Mouse (Mus musculus): ENCODE measurements around the gene Dcaf5.
A peak's percentile ranks its signal among the peaks of the same experiment; 100 is the strongest.

Dcaf5 gene

GRCm38 (mm10) chr12:80406650-80407049 lies 29.8 kb downstream of the Dcaf5 start:
- peak; percentile 33 to 57 for DNase-seq

- no peak for DNase-seq
Measured at GRCm38 (mm10) chr12:80404139-80404538, 32.3 kb downstream of the Dcaf5 start.

DNA sequence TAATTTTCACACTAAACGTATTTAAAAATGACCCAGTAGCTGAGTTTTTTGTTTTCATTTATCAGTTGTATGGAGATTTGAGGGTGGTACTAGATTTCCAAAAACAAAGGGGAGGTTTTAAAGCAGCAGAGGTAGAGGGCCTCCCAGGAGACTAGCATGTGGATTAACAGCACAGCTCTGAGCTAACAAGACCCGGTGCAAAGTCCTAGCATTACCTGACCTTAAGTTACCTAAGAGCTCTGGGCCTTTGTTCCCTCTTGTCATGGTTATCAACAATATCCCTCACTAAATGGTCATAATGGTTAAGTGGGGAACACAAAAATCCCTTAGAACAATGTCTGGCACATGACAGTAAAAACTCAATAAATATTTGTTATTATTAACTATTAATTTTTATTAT lies 37.3 kb downstream of the Dcaf5 start:
- no peak for DNase-seq

GRCm38 (mm10) chr12:80396397-80396796 lies 40.0 kb downstream of the Dcaf5 start:
- no peak for DNase-seq

GRCm38 (mm10) chr12:80395270-80395669 lies 41.1 kb downstream of the Dcaf5 start:
- DNase-seq = no peak

DNA sequence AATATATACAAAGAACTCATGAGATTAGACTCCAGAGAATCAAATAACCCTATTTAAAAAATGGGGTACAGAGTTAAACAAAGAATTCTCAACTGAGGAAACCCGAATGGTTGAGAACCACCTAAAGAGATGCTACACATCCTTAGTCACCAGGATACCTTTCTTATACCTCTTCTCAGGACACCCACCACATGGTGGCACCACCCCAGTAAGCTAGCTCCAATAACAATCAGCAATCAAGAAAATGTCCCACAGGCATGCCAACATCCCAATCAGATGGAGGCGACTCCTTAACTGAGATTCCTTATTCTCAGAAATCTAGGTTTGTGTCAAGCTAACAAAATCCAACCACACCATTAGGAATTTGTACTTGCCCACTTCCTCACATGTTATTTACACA lies 42.4 kb downstream of the Dcaf5 start:
- peak in 1 of 2 experiments; percentile 16 for DNase-seq

GRCm38 (mm10) chr12:80389448-80389847 lies 47.0 kb downstream of the Dcaf5 start:
- peak in 1 of 2 experiments; percentile 23 for DNase-seq

- no peak for DNase-seq
Measured at GRCm38 (mm10) chr12:80387326-80387725, 49.1 kb downstream of the Dcaf5 start.

DNA sequence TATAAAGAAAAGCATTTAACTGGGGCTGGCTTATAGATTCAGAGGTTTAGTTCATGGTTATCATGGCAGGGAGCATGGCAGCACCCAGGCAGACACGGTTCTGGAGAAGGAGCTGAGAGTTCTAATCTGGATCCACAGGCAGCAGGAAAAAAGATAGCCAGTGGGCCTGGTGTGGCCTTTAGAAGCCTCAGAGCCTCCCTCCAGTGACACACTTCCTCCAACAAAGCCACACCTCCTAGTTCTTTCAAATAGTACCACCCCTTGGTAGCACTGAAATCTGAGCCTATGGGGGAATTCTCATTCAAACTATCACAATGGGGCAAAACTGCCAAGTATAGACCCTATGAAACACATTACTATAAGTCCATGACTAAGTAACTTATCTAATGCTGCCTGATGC lies 51.0 kb downstream of the Dcaf5 start:
- no peak for DNase-seq

DNA sequence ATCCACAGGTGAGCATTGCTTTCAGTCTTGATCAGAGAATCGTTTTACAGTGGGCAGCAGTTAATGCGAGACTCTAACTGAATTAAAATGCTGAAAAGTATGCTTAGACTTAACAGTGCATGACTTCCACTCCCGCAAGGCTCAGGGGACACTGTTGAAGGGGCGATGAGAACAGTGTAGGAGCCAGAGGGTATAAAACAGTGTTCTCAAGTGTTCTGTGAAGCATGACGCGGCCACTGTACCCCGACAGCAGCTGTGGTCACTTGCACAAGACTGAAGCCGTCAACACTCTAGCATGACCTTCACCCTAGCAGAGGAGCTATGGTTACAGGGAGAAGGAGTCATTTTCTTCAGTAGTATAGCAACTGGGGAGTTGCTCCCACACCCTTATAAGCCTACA lies 52.9 kb downstream of the Dcaf5 start:
- DNase-seq = no peak

- no peak for DNase-seq
Measured at GRCm38 (mm10) chr12:80382794-80383193, 53.6 kb downstream of the Dcaf5 start.

DNA sequence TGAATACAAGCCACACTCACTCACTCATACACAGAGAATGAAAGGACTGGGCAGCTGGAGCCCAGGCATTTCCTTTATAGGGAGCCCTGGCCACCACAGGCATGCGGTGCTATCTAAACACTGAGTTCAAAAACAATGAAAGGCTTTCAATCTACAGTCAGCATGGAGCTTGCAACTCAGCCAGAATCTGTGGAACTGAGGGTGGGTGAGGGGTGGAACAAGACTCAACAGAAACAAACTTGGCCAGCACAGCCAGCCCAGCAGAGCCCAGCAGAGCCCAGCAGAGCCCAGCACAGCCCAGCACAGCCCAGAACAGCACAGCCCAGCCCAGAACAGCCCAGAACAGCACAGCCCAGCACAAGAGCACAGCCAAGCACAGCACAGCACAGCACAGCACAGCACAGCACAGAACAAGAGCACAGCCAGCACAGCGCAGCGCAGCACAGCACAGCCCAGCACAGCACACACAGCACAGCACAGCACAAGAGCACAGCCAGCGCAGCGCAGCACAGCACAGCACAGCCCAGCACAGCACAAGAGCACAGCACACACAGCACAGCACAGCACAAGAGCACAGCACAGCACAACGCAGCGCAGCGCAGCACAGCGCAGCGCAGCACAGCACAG lies 56.5 kb downstream of the Dcaf5 start:
- peak; percentile 65 to 83 for DNase-seq

DNA sequence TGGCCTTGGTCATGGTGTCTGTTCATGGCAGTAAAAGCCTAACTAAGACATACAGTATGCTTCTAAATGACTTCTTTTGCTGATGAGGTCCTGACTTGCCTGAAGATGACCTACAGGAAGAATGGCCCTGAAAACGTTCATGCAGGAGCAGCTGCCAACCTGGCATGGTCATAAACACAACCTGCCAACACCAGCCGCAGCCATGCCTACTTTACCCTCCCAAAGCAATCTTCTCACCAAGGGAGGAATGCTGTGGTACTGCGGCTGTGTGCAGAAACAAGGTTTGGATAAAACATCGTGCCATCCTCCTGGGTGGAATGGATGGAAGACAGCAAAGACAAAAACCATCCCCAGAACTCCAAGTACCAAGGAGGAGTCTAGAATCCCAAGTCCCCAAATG lies 57.0 kb downstream of the Dcaf5 start:
- DNase-seq = no peak

DNA sequence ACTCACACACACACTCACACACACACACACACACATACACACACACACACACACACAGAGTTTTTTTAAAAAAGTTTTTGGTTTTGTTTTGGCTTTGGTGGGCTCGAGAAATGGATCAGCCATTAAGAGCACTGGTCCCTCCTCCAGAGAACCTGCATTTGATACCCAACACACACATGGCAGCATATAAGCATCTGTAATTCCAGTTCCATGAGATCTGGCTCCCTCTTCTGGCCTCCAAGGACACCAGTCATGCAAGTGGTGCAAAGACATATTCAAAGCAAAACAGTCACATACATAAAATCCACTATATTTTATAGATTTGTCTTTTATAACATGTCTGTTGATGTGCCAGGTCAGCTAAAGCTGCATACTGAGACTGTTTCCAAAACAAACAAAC lies 58.8 kb downstream of the Dcaf5 start:
- DNase-seq = peak in 1 of 2 experiments; percentile 39

DNA sequence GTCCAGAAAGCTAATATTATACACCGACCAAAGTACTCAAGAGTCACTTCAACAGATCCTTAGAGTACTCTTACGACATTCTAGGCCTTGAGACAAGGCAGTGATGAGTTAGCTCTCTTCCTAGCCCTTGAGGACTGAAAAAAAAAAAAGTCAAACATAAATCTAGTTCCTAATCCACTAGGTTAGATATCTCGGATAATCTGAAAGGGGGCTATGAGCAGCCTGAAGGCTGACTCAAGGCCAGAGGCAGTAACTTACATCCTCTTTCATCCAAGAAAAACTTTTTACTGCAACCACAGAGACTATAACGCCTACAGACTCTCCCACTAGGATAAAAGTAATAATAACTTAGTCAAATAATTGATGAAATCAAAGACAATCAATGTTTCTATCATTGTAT lies 60.7 kb downstream of the Dcaf5 start:
- no peak for DNase-seq

DNA sequence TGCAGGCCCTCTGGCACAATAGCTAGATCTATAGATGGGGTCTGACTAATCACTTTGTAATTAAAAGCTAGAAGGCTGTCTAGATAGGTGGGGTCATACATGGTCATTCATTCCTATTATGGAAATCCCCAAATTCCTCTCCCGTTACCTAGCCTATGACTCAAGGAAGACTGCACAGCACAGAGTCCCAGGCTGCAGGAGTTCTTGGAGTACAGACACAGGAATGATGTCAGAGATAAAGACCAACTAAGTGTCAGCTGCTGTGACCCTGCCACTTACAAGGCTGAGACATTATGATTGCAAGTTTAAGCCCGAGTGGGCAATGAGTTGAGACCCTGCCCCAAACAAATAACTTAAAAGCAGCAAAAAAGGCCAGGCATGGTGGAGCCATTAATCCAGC lies 61.7 kb downstream of the Dcaf5 start:
- no peak for DNase-seq

DNA sequence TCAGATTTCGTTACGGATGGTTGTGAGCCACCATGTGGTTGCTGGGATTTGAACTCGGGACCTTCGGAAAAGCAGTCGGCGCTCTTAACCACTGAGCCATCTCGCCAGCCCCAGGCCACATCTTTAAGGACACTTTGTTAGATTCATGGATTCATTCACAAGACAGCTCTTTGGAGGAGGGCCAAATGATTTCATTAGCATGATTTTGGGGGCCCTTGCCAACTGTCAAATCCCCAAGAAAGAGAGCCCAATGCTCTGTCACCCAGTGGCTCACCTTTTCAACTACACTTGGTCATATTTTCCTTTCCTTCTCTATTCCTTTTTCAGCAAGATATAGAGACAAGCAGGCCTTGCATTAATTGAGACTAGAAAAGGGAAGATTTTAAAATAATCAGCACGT lies 63.5 kb downstream of the Dcaf5 start:
- no peak for DNase-seq

DNA sequence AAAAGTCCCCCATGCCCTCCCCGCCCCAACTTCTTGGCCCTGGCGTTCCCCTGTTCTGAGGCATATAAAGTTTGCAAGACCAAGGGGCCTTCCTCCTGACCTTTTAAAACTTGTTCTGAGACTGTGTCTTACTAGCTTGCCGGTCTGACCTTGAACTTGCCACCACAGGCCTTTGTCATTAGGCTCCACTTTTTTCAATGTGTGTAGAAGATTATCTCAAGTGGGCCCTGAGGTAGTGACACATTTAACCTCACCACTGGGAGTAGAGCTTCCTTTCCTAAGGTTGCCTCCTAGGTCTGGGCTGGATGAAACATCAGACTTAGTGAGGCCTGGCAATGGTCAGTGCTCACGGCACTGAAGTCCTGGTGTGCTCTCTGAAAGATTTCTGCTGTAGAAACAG lies 69.2 kb downstream of the Dcaf5 start:
- DNase-seq = no peak

GRCm38 (mm10) chr12:80366004-80366480 lies 70.4 kb downstream of the Dcaf5 start:
- DNase-seq = peak; percentile 53 to 56

DNA sequence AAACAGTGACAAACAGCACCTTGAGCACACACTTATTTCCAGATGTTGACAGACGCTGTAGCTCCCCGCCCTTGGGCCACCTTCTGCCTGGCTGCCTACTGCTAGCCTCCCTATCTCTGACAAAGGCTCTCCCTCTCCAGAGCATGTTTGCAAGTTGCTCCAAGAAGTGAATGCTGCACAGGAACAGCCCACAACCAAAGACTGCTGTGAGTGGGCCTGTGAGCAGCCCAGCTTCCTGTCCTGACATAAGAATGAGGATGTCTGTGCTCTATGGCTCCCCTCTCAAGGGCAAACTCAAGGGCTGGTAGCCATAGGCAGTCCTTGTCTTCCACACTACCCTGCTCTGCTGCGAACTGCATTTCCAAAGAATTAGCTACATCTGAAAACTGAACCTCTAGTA lies 71.1 kb downstream of the Dcaf5 start:
- DNase-seq = no peak

DNA sequence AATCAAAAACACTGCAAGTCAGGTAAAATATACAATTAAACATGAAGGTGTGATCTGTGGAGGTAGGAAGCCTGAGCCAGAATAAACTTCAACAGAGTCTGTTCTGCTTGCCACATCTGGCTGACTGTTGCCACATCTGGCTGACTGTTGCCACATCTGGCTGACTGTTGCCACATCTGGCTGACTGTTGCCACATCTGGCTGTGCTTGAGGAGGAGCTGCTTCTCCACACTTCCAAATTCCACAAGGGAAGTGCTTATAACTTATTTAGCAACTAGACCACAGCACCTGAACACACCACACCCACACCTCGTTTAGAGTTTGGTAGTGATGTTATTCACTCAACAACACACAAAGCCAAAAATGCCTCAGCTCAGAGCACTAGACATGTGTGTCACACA lies 74.7 kb downstream of the Dcaf5 start:
- no peak for DNase-seq

GRCm38 (mm10) chr12:80360321-80360720 lies 76.1 kb downstream of the Dcaf5 start:
- DNase-seq = no peak

DNA sequence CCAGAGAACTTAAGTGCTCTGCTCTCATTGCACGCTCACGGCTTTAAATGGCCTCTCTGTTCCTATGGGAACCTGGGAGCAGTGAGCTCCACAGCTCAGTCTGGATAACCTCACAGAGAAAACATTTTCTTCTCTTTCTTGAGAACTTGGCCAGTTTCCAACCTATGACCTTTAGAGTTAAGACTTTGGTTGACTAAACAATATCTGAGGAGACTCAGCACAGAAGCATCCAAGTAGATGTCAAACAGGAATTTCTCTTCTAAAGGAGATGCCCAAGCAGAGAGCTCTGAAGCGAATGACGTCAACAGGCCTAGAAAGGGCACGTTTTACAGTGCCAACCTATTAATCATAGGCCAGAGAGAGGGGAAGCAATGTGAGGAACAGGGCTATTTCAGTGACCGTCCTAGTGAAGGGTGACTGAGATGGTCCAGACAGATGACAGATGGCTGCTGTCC lies 91.6 kb downstream of the Dcaf5 start:
- peak; percentile 30 to 42 for DNase-seq

DNA sequence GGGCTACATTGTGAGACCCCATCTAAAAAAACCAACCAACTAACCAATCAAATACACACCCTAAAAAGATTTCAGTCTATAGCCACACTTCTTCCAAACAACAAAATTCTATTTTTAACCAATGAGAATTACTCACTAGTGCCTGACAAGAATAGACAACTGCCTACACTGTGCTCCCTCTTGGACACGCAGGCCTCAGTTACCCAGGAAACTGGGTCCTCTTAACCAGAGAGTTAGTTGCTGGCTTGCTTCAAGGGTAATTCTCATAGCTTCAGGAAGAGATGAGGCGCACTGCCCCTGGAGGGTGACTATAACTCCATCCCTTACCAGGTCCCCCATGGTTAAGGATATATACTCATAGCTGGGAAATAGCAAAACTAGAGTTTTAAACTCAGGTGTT lies 95.5 kb downstream of the Dcaf5 start:
- no peak for DNase-seq

- DNase-seq = no peak
Measured at GRCm38 (mm10) chr12:80334162-80334561, 102.2 kb downstream of the Dcaf5 start.

Measured in lung, postnatal 4 days (tissue).